Mouse (Mus musculus) hindbrain, embryonic 11.5 days (tissue): ENCODE results near the gene Lrrc51. TPM values are rescaled to one million over a fixed set of nuclear protein-coding genes. Genes with fewer than 3 reads are reported as not detected.
A peak's percentile ranks its signal among the peaks of the same experiment; 100 is the strongest.
"Not testable (repeated sequence)": the region's sequence is repeated elsewhere in the genome, so short reads cannot be mapped to it uniquely, and the experiment has no call there.

ENCODE experiments used
- ATAC-seq: fragments of 200-750 bp; cut with Nextera tagmentation; 2 replicates; pipeline ENCODE4 v1.8.0; 2017; ENCODE audit warnings: mild to moderate bottlenecking, moderate TSS enrichment, moderate library complexity; ENCODE audit not compliant: low FRiP score
- DNase-seq: peaks from one replicate; pipeline ENCODE4 v3.0.0-alpha.2; 2015; ENCODE audit warnings: low spot score
- H3K27ac ChIP-seq: fragments of 300-500 bp; sonication (generic); 2 replicates; pipeline ENCODE4 v1.5.1; 2014; ENCODE audit warnings: mild to moderate bottlenecking, low read depth, low read length
- H3K27me3 ChIP-seq: fragments of 300-500 bp; sonication (generic); 2 replicates; pipeline ENCODE4 v1.6.1; 2014; ENCODE audit warnings: mild to moderate bottlenecking, low read length, moderate library complexity, mixed read lengths; ENCODE audit not compliant: control insufficient read depth, insufficient read depth
- H3K36me3 ChIP-seq: fragments of 300-500 bp; sonication (generic); 2 replicates; pipeline ENCODE4 v1.6.1; 2014; ENCODE audit warnings: mild to moderate bottlenecking, low read length, moderate library complexity, mixed read lengths; ENCODE audit not compliant: control insufficient read depth, insufficient read depth
- H3K4me1 ChIP-seq: fragments of 300-500 bp; sonication (generic); replicated peaks from 2 replicates; pipeline ENCODE4 v1.6.1; 2014; ENCODE audit warnings: low read length, mixed read lengths; ENCODE audit not compliant: control insufficient read depth, insufficient read depth
- H3K4me2 ChIP-seq: fragments of 300-500 bp; sonication (generic); replicated peaks from 2 replicates; pipeline ENCODE4 v1.6.1; 2014; ENCODE audit warnings: mild to moderate bottlenecking, low read depth, low read length
- H3K4me3 ChIP-seq: fragments of 300-500 bp; sonication (generic); 2 replicates; pipeline ENCODE4 v1.5.1; 2014; ENCODE audit warnings: low read depth, low read length
- H3K9ac ChIP-seq: fragments of 300-500 bp; sonication (generic); 2 replicates; pipeline ENCODE4 v1.6.1; 2014; ENCODE audit warnings: low read depth, low read length
- H3K9me3 ChIP-seq: fragments of 300-500 bp; sonication (generic); 2 replicates; pipeline ENCODE4 v1.6.1; 2016; ENCODE audit warnings: low read length; ENCODE audit not compliant: control insufficient read depth
- WGBS: fragments of 180-500 bp; shearing (Covaris S2); extraction: QIAGEN DNeasy Blood & Tissue Kit; methylation state at CpG from one replicate; pipeline ENCODE4 v1.1.7; 2014; 5-methylcytosine and 5-hydroxymethylcytosine counted together
- polyA plus RNA-seq: library from polyadenylated mRNA; unstranded; fragments of >200 nt; fragmentation: Nextera tagmentation; extraction: Ambion mirVana; gene quantifications from 2 replicates; pipeline ENCODE4 v1.2.1, GENCODE M21; 2014

The Lrrc51 gene
- polyA plus RNA-seq, 1 experiment from 2014 or later, result 12.2 TPM

GRCm38 (mm10) chr7:101935957-101936356 lies 2.3 kb upstream of the Lrrc51 start:
- H3K9ac ChIP-seq, result no peak overlapping the region
- no peak overlapping the region for H3K4me2 ChIP-seq
- no peaks in the 10 kb centered on the region for H3K9me3 ChIP-seq
- no peak for ATAC-seq
- H3K4me1 ChIP-seq, result no peaks in the 10 kb centered on the region
- no peaks in the 10 kb centered on the region for H3K36me3 ChIP-seq
- no peak overlapping the region for H3K4me3 ChIP-seq
- no peak for DNase-seq
- no peaks in the 10 kb centered on the region for H3K27me3 ChIP-seq
- 96% methylated on average over 4 of the region's 4 CpGs for WGBS
- no peak overlapping the region for H3K27ac ChIP-seq

GRCm38 (mm10) chr7:101933300-101933699 lies 395 bp downstream of the Lrrc51 start:
- Histone ChIP-seq H3K4me1 (no peaks in the 10 kb centered on the region), H3K36me3 (no peaks in the 10 kb centered on the region), H3K27me3 (no peaks in the 10 kb centered on the region), H3K4me3 (peak overlapping the region; percentile 92), H3K9ac (peak overlapping the region; percentile 53), H3K9me3 (no peaks in the 10 kb centered on the region), H3K4me2 (peak overlapping the region; percentile 48), H3K27ac (no peak overlapping the region)
- DNase-seq, result no peak
- 8% methylated on average over 15 of the region's 15 CpGs for WGBS
- peak; percentile 61 for ATAC-seq

- H3K9ac ChIP-seq, result no peak overlapping the region
- WGBS, result 92% methylated on average over 1 of the region's 1 CpGs
- no peak overlapping the region for H3K4me2 ChIP-seq
- no peaks in the 10 kb centered on the region for H3K4me1 ChIP-seq
- H3K36me3 ChIP-seq, result no peaks in the 10 kb centered on the region
- no peaks in the 10 kb centered on the region for H3K27me3 ChIP-seq
- no peak overlapping the region for H3K4me3 ChIP-seq
- DNase-seq (no peak), ATAC-seq (no peak)
- H3K9me3 ChIP-seq, result no peaks in the 10 kb centered on the region
- no peak overlapping the region for H3K27ac ChIP-seq
Observed at GRCm38 (mm10) chr7:101932551-101932950, 1.1 kb downstream of the Lrrc51 start.

- no peak overlapping the region for H3K4me3 ChIP-seq
- H3K36me3 ChIP-seq, result no peaks in the 10 kb centered on the region
- no peaks in the 10 kb centered on the region for H3K4me1 ChIP-seq
- H3K9me3 ChIP-seq, result no peaks in the 10 kb centered on the region
- H3K9ac ChIP-seq, result no peak overlapping the region
- H3K4me2 ChIP-seq, result no peak overlapping the region
- no peaks in the 10 kb centered on the region for H3K27me3 ChIP-seq
- no peak overlapping the region for H3K27ac ChIP-seq
- no peak for DNase-seq
- no peak for ATAC-seq
- WGBS, result 90% methylated on average over 3 of the region's 3 CpGs
Observed at GRCm38 (mm10) chr7:101928093-101928492, 5.6 kb downstream of the Lrrc51 start.

- H3K9ac ChIP-seq, H3K4me3 ChIP-seq: not testable (repeated sequence)
Observed at GRCm38 (mm10) chr7:101925892-101926291, 7.8 kb downstream of the Lrrc51 start.

GRCm38 (mm10) chr7:101918071-101918470 lies 15.6 kb downstream of the Lrrc51 start:
- WGBS, result 21% methylated on average over 1 of the region's 1 CpGs
- ATAC-seq, result peak; percentile 56; the same call in 1 of the 2 replicates
- no peak overlapping the region for H3K4me3 ChIP-seq

More at GRCm38 (mm10) chr7:101925892-101926291, 7.8 kb downstream of the Lrrc51 start:
- H3K4me1 ChIP-seq, H3K9me3 ChIP-seq, DNase-seq, H3K36me3 ChIP-seq, H3K27ac ChIP-seq, H3K27me3 ChIP-seq, ATAC-seq, H3K4me2 ChIP-seq: not testable (repeated sequence)

GRCm38 (mm10) chr7:101911982-101912381 lies 21.7 kb downstream of the Lrrc51 start:
- Histone ChIP-seq H3K36me3 (peaks cover 4% of the 10 kb centered on the region; the same call in 1 of the 2 replicates), H3K9ac (no peak overlapping the region), H3K4me3 (no peak overlapping the region), H3K4me2 (no peak overlapping the region), H3K9me3 (no peaks in the 10 kb centered on the region), H3K4me1 (no peaks in the 10 kb centered on the region; the same call in 1 of the 2 replicates), H3K27ac (no peak overlapping the region), H3K27me3 (no peaks in the 10 kb centered on the region)
- 64% methylated on average over 3 of the region's 3 CpGs for WGBS
- DNase-seq, result peak; percentile 18
- ATAC-seq, result no peak

More at GRCm38 (mm10) chr7:101918071-101918470, 15.6 kb downstream of the Lrrc51 start:
- peaks cover 2% of the 10 kb centered on the region; the same call in 1 of the 2 replicates for H3K36me3 ChIP-seq
- no peak overlapping the region for H3K4me2 ChIP-seq
- DNase-seq, result peak; percentile 83
- H3K27me3 ChIP-seq, result no peaks in the 10 kb centered on the region
- no peak overlapping the region for H3K9ac ChIP-seq
- H3K4me1 ChIP-seq, result no peaks in the 10 kb centered on the region
- H3K27ac ChIP-seq, result no peak overlapping the region
- H3K9me3 ChIP-seq, result no peaks in the 10 kb centered on the region

GRCm38 (mm10) chr7:101910138-101910537 lies 23.6 kb downstream of the Lrrc51 start:
- H3K4me2 ChIP-seq, result no peak overlapping the region
- DNase-seq (no peak), ATAC-seq (no peak)
- no peak overlapping the region for H3K27ac ChIP-seq
- H3K27me3 ChIP-seq, result no peaks in the 10 kb centered on the region
- H3K4me3 ChIP-seq, result no peak overlapping the region
- no peak overlapping the region for H3K9ac ChIP-seq
- peaks cover 4% of the 10 kb centered on the region; the same call in 1 of the 2 replicates for H3K36me3 ChIP-seq
- 95% methylated on average over 4 of the region's 4 CpGs for WGBS
- H3K9me3 ChIP-seq, result no peaks in the 10 kb centered on the region
- H3K4me1 ChIP-seq, result peaks cover 4% of the 10 kb centered on the region

- WGBS, result 79% methylated on average over 4 of the region's 4 CpGs
- Histone ChIP-seq H3K4me3 (no peak overlapping the region), H3K27ac (no peak overlapping the region), H3K27me3 (no peaks in the 10 kb centered on the region), H3K9me3 (no peaks in the 10 kb centered on the region), H3K4me1 (peaks cover 4% of the 10 kb centered on the region), H3K9ac (0 out of 2 replicates have a peak overlapping the region, but pooled peaks have one; percentile 15), H3K36me3 (peaks cover 4% of the 10 kb centered on the region; the same call in 1 of the 2 replicates), H3K4me2 (no peak overlapping the region)
- ATAC-seq, result no peak
- no peak for DNase-seq
Observed at GRCm38 (mm10) chr7:101908367-101908766, 25.3 kb downstream of the Lrrc51 start.
